Mouse (Mus musculus): ENCODE data around the gene Rai14. TPM values are rescaled to one million over a fixed set of nuclear protein-coding genes. Genes with fewer than 3 reads are reported as not detected.

The Rai14 gene
- 7.7 TPM for polyA plus RNA-seq (2015; fragmentation: Illumina TruSeq; extraction: RNeasy Lipid Tissue Mini Kit (QIAGEN cat#74804); ENCODE audit: insufficient read depth, low read depth, low replicate concordance)

GRCm38 (mm10) chr15:10714409-10715138, at the start of gene Rai14:
TSS of gene Rai14 (minus strand) at chr15:10714624.

GRCm38 (mm10) chr15:10558465-10558864, 156.0 kb downstream of the Rai14 start, which contains the start of gene Ttc23l:
TSS of gene Ttc23l (minus strand) at chr15:10558668.

Other genes starting within 250 kb of the Rai14 start
- 10.7 TPM for gene Dnajc21, start 244.1 kb downstream of the Rai14 start, polyA plus RNA-seq (2015; fragmentation: Illumina TruSeq; extraction: RNeasy Lipid Tissue Mini Kit (QIAGEN cat#74804); ENCODE audit: insufficient read depth, low read depth, low replicate concordance)
- 5.7 TPM for gene Brix1, start 228.7 kb downstream of the Rai14 start, polyA plus RNA-seq (2015; fragmentation: Illumina TruSeq; extraction: RNeasy Lipid Tissue Mini Kit (QIAGEN cat#74804); ENCODE audit: insufficient read depth, low read depth, low replicate concordance)
- 3.3 TPM for gene Rad1, start 228.6 kb downstream of the Rai14 start, polyA plus RNA-seq (2015; fragmentation: Illumina TruSeq; extraction: RNeasy Lipid Tissue Mini Kit (QIAGEN cat#74804); ENCODE audit: insufficient read depth, low read depth, low replicate concordance)
- gene Ttc23l, start 156.0 kb downstream of the Rai14 start, polyA plus RNA-seq (2015; fragmentation: Illumina TruSeq; extraction: RNeasy Lipid Tissue Mini Kit (QIAGEN cat#74804); ENCODE audit: insufficient read depth, low read depth, low replicate concordance) = not detected
- gene C1qtnf3, start 237.7 kb upstream of the Rai14 start, polyA plus RNA-seq (2015; fragmentation: Illumina TruSeq; extraction: RNeasy Lipid Tissue Mini Kit (QIAGEN cat#74804); ENCODE audit: insufficient read depth, low read depth, low replicate concordance) = 0.57 TPM

Data from pancreas, adult 10 weeks (tissue).